Mouse (Mus musculus): ENCODE data around the gene Hsdl1.

DNA sequence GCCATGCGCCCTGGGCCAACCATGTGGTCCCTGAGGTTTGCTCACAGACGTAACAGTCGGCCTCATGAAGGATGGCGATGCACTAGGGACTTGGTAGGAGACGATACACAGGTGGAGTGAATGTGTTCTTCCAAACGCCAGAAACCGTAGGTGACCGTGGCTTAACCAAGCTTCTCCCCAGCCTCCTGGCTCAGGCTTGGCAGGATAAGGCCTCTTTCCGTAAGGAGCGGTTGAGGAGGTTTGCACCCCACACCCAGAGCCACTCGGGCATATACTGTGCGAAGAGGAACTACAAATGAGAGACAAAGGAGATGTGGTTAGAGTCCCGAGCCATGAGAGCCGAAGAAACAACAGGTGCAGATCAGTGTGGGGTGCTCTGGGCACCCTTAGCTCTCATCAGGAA lies 11.1 kb downstream of the Hsdl1 start:
- TF ChIP-seq POLR2A (IDR thresholded peaks at IDR 0.05; ENCODE audit: control insufficient read depth, extremely low read depth, insufficient read depth, low read length, poor library complexity) (no peak; the same call in 1 of the 2 replicates), CTCF (IDR thresholded peaks at IDR 0.05; ENCODE audit: borderline replicate concordance, control insufficient read depth, extremely low read depth, insufficient read depth, low read length, poor library complexity) (no peak)
